Mouse (Mus musculus) splenic B cell, adult 2 months (primary cell): ENCODE results near the gene Wdr90.
"Not testable (repeated sequence)": the region's sequence is repeated elsewhere in the genome, so short reads cannot be mapped to it uniquely, and the experiment has no call there.

Experiments used
- DNase-seq: peaks from one replicate; pipeline ENCODE4 v3.0.0-alpha.2; 2011; ENCODE audit warnings: low read depth, low spot score
- H3K27me3 ChIP-seq: 2 replicates; pipeline ENCODE4 v1.6.1; 2012; ENCODE audit warnings: mild to moderate bottlenecking, low read length, moderate library complexity, mixed read lengths; ENCODE audit not compliant: control insufficient read depth, poor library complexity, insufficient read depth, severe bottlenecking
- H3K36me3 ChIP-seq: 2 replicates; pipeline ENCODE4 v1.6.1; 2012; ENCODE audit warnings: mild to moderate bottlenecking, low read length, moderate library complexity, mixed read lengths; ENCODE audit not compliant: control insufficient read depth, poor library complexity, insufficient read depth, severe bottlenecking

Gene Wdr90

DNA sequence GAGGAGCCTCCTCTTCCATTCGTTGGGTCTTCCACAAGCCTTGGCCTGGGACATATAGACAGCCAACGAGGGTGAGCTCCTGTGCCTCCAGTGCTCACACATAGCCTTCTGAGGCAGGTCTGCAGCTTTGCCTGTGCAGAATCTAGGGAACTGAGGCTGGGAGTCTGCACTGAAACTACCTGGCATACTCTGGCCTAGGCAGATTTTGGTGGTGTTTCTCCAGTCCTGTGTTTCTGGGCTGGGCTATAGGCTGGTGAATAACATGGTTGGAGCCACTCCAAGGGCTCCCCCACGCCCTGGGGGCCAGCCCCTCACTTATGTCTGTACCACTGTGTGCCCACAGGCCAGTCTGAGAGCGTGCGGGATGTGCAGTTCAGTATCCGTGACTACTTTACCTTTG, 36.0 kb downstream of the Wdr90 start:
- DNase-seq = no peak
- Histone ChIP-seq H3K27me3 (no peaks in the 10 kb centered on the region; the same call in 1 of the 2 replicates), H3K36me3 (no peaks in the 10 kb centered on the region)

DNA sequence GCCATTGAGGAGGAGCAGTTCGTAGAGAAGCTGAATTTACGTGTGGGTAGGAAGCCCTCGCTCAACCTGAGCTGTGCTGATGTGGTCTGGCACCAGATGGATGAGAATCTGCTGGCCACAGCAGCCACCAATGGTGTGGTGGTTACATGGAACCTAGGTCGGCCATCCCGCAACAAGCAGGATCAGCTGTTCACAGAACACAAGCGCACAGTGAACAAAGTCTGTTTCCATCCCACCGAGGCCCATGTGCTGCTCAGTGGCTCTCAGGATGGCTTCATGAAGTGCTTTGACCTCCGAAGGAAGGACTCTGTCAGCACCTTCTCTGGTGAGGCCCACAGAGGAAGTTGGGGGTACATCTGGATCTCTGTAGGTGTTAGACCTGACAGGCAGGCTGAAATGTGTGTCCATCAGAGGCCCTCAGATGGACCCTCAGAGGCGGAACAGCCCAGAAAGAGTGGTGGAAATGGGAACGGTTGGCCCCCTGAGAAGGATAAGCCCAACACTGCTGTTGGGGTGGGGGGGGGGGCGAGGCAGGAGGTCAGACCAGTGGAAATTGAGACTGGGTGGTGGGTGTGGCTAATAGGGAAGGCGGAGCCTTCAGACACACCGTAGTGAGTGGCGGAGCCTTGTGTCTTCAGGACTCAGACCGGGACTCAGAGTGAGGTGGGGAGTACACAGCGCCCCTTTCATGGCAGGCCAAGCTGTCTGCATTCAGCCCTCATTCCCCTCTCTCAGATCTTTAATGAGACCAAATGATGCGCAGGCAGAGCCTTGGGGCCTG, 36.7 kb downstream of the Wdr90 start:
- Histone ChIP-seq H3K36me3 (no peaks in the 10 kb centered on the region), H3K27me3 (no peaks in the 10 kb centered on the region; the same call in 1 of the 2 replicates)
- no peak for DNase-seq

DNA sequence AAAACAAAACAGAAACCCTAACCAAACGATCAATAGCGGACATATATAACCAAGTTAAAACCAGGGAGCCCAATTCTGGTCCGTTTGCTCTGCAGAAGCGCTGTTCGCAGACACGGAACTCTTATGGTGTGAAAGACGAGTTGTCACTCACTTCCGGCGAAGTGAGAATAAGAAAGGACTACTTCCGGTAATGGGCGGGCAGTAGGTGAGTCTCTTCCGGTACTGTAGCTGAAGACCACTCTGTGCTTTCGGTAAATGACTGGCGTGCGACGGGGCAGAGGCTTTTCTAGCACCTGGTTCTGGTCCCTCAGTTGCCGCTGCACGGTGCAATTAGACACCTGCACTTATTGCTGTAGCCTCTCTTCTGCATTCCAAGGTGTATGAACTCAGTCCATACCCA, 37.8 kb downstream of the Wdr90 start, which contains the start of gene Wdr24:
Wdr24 (plus strand) TSS at position 176 of the 400 bp plus-strand sequence.
- H3K36me3 ChIP-seq = no peaks in the 10 kb centered on the region
- H3K27me3 ChIP-seq = no peaks in the 10 kb centered on the region; the same call in 1 of the 2 replicates

DNA sequence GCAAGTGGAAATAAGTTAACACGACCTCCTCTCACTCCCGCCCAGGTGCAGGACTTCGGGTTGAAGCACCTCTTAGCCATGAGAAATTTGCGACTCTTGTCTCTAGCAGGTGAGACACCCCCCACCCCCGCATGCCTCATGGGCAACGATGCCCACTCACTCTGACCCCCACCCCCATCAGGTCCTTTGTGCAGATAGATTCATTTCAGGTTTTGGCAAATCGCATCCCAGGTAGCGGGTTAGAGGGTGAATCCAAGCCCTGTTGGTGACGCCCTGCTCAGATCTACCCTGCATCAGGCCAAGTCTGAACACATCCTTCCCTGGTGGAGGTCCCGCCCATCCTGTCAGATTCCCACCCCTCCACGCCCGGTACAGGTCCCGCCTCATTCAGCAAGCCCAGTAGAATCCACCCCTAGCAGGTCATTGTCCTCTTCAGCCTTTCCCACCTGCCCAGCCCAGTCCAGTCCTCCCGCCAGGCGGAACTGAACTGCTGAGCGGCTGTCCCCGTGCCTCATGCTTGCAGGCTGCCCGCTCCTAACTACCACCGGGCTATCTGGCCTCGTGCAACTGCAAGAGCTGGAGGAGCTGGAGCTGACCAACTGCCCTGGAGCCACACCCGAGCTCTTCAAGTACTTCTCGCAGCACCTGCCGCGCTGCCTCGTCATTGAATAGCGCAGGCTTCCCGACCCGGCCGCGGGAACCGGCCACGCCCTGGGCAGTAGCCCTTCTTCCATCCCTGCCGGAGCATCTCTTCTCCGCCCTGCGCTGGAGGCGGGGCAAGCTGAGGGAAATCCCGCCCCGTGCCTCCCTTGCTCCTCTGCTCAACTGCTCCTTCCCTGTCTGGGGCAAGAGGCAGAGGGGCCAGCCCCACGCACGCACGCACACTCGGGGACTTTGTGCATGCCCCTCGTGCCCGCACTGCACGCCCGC, 42.2 kb downstream of the Wdr90 start:
- no peaks in the 10 kb centered on the region for H3K36me3 ChIP-seq
- no peak for DNase-seq
- no peaks in the 10 kb centered on the region; the same call in 1 of the 2 replicates for H3K27me3 ChIP-seq

More for the DNA sequence above, 37.8 kb downstream of the Wdr90 start, which contains the start of gene Wdr24:
- DNase-seq = peak; percentile 90

DNA sequence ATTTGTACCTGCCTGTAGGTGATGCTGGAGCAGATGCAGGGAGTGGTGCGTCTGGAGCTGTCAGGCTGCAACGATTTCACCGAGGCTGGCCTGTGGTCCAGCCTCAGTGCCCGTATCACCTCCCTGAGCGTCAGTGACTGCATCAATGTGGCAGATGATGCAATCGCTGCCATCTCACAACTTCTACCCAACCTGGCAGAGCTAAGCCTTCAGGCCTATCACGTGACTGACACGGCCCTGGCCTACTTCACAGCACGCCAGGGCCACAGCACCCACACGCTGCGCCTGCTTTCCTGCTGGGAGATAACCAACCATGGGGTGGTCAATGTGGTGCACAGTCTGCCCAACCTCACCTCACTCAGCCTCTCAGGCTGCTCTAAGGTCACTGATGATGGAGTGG, 43.6 kb downstream of the Wdr90 start:
- Histone ChIP-seq H3K27me3 (no peaks in the 10 kb centered on the region; the same call in 1 of the 2 replicates), H3K36me3 (no peaks in the 10 kb centered on the region)
- DNase-seq = no peak

DNA sequence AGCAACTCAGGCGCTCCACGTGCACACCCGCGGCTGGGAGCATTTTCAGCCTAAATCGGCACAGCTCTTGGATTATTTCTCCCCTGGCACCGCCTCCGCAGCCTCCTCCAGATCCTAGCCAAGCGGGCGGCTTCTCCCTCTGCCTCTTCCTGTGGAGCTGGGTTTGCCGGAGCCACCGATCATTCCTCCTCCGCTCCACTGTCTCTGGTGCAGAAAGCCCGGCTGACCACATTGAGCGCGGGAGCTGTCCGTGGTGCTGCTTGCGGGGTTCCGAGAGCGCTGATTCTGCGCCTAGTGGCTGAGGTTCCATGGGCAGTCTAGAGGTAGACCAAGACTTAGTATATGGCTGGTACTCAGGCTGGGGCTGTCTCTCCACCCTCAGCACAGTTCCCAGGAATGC, 47.8 kb downstream of the Wdr90 start:
- peak; percentile 85 for DNase-seq
- Histone ChIP-seq H3K36me3 (no peaks in the 10 kb centered on the region), H3K27me3 (no peaks in the 10 kb centered on the region; the same call in 1 of the 2 replicates)

DNA sequence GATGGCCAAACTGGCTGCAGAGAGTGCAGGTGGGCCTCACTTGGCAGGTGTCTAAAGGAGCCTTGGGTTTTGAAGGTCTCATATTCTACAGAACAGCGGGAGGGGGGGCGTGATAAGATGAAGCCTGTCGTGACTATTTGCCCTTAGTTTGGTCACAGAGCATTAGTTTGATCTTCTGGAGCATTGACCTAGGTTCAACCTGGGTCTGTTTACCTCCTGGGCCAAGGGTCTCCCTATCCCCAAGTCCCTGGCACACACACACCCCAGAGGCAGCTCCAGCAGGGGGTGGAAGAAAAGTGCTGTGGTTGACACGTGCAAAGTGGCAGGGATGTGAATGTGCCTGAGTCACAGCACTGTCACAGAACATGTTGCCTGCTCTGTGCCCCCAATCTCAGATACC, 50.4 kb downstream of the Wdr90 start:
- no peaks in the 10 kb centered on the region; the same call in 1 of the 2 replicates for H3K27me3 ChIP-seq
- DNase-seq = no peak
- no peaks in the 10 kb centered on the region for H3K36me3 ChIP-seq

DNA sequence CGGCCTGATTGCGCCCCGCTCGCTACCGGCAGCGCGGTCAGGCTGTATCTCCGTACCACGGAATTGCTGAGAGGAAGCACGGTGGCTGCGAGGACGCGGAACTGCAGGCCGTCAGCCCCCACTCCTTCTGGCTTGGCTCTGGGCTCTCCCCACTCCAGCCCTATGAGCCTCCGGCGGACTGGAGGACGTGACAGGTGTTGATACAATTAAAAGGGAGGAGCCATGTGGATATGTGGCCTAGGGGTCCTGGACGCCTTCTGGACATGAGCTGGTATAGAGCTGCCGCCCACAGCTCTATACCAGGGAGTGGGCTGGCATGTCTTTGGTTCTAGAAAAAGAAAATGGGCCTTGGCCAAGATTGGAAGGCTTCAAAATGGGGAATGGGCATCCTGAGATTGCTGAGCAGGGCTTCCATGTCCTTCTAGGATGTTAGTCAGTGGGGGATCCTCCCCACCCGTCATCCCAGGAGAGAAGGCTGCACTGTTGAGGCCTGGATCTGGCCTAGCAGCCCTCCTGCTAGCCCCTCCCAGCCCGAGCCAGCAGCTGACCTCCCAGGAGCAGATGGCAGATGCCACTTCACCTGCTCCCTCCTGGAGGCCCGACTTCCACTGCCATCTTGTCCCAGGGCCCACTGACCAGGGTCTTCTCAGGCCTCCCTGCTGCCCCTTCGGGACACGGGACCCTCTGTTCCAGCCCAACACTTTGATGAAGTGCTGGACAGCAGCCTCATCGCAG, 51.5 kb downstream of the Wdr90 start:
- Histone ChIP-seq H3K36me3 (no peaks in the 10 kb centered on the region), H3K27me3 (no peaks in the 10 kb centered on the region; the same call in 1 of the 2 replicates)
- DNase-seq = no peak

DNA sequence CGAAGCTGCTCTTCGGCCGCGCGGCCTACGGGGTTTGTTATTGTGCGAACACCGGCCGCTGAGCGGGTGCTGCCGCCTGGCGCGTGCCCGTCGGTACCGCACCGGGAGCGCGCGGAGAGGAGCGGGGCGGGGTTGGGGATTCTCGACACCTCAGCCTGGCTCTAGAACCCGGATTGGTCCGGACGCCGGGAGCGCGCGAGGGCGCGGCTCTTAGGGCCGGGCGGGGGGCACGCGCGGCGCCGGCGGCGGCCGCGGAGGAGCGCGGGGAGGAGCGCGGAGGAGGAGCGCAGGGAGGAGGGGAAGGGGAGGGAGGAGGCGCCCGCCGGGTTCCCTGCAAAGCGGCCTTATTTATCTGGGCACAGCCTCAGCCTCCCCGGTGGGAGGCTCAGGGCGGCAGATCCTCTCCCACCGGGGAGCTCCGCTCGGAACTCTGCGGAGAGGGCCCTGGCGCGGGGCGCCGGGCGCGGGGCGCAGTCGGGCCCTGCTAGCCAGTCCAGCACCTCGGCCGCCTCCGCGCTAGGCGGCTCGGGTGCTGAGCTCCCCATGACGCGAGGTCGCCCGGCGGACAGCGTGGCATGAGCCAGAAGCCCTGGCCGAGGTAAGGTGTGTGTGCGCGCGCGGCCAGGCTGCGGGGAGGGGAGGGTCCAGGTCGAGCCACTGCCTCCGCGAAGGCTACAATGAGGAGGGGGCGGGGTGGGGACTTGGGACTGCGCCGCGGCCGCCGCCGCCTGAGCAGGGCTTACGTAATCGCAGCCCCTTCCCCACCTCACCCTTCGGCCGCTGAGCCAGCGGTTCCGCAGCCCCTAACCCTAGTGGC, 52.3 kb downstream of the Wdr90 start, which contains the start of gene Fbxl16:
Fbxl16 (plus strand) TSS at position 297 of the 817 bp plus-strand sequence.
- no peaks in the 10 kb centered on the region for H3K36me3 ChIP-seq
- H3K27me3 ChIP-seq = no peaks in the 10 kb centered on the region; the same call in 1 of the 2 replicates
- peak; percentile 28 for DNase-seq

DNA sequence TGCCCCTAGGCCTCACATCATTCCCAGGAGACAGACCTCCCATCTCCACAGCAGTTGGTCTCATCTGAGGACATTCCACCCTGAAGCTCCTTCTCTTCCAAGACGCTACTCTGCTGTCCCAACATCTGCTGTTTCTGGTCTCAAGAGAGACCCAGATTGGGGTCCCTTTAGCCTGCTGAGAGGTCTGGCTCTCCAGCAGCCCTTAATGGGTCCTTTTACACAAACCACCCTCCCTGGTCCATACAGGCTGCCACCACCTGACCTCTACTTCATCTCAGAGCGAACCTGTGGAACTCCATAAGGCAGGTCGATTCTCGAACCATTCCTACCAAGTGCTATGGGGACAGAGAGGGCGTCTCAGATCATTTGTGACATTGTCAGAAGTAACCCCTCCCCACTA, 53.3 kb downstream of the Wdr90 start:
- no peaks in the 10 kb centered on the region for H3K36me3 ChIP-seq
- DNase-seq = no peak

DNA sequence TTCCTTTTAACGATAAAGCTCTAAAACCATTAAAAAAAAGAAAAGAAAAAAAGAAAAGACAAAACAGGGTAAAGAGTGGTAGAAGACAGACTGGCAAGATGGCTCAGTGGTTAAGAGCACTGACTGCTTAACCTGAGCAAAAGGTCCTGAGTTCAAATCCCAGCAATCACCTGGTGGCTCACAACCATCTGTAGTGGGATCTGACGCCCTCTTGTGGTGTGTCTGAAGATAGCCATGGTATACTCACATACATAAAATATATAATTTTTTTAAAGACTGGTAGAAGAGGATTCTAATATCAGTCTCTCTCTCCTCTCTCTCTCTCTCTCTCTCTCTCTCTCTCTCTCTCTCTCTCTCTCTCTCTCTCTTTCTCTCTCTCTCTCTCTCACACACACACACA, 53.8 kb downstream of the Wdr90 start:
- DNase-seq, H3K27me3 ChIP-seq, H3K36me3 ChIP-seq: not testable (repeated sequence)

More for the DNA sequence above, 53.3 kb downstream of the Wdr90 start:
- no peaks in the 10 kb centered on the region; the same call in 1 of the 2 replicates for H3K27me3 ChIP-seq

DNA sequence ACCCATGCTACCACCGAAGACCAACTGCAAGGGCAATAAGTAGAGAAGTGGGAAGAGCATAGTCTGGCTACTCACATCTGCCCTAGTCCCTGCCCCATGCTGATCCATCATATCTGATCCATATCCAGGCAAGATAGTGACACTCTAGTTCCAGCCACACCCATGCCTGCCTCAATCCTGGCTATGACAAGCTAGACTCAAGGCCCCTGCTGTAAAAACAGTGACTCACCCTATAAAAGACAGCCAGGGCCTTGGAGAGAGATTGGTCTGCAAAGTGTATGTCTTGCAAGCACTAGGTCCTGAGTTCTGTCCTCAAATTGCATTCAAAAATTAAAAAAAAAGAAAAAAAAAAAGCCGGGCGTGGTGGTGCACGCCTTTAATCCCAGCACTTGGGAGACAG, 54.8 kb downstream of the Wdr90 start:
- no peak for DNase-seq
- Histone ChIP-seq H3K27me3 (no peaks in the 10 kb centered on the region; the same call in 1 of the 2 replicates), H3K36me3 (no peaks in the 10 kb centered on the region)

DNA sequence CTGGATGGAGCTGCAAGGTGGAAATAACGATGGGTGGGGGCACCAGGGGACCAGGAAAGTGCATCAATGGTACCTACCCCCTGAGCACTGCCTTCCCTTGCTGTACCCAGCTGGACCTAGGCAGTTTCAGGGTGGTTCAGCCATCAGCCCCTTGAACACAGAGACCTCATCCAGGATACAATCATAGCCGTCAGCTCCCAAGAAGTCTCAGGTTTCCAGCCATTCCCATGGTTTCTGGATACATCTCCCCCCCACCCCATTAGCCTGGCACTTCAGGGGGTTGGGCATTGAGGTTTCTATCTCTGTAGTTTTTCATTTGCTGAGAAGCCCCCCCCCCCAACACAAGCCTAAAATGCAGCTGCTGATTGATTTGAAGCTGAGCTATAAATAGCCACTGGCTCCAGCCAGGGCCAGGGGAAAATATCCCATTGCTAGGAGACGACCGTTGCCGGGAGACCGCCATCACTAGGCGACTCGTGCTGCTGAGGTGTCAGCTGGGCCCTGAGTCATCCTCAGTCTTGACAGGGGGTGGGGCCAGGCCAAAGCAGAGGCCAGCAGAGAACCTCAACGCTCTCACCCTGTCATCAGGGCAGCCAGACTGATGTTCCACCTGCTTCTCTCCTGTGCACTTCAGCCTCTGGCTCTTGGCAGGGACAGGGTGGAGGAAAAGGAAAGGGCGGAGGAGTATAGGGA, 58.3 kb downstream of the Wdr90 start:
- Histone ChIP-seq H3K27me3 (no peaks in the 10 kb centered on the region), H3K36me3 (no peaks in the 10 kb centered on the region)
- no peak for DNase-seq
